Mouse (Mus musculus) cortical plate, adult 2 months (tissue): ENCODE results near the gene Hspa4l.

ENCODE experiments used
- CTCF ChIP-seq: fragments of 200-500 bp; IDR thresholded peaks from 2 replicates; pipeline ENCODE4 v1.5.1; 2011; ENCODE audit warnings: mild to moderate bottlenecking, control low read depth, low read length; ENCODE audit not compliant: insufficient read depth; ENCODE audit errors: extremely low read depth
- POLR2A ChIP-seq: fragments of 200-500 bp; IDR thresholded peaks from 2 replicates; pipeline ENCODE4 v1.6.1; 2011; ENCODE audit warnings: mild to moderate bottlenecking, low read length, control low read depth; ENCODE audit not compliant: insufficient read depth; ENCODE audit errors: extremely low read depth

- TF ChIP-seq CTCF = no peak
- no peak for TF ChIP-seq POLR2A
Observed at GRCm38 (mm10) chr3:40761312-40761711, 17.0 kb downstream of the Hspa4l start.
